Mouse (Mus musculus): Measurements from ENCODE around the gene Esyt2. TPM values are rescaled to one million over a fixed set of nuclear protein-coding genes. Genes with fewer than 3 reads are reported as not detected.

The Esyt2 gene
- 10 to 100 TPM; 64.1 to 65.5 TPM for total RNA-seq (2023)

GRCm38 (mm10) chr12:116280653-116281364 is at the start of gene Esyt2:
Esyt2 (plus strand) TSS chr12:116281196.

GRCm38 (mm10) chr12:116262555-116263341 is 18.2 kb upstream of the Esyt2 start, which contains the start of gene Wdr60:
Wdr60 (minus strand) TSS chr12:116263022.

GRCm38 (mm10) chr12:116275086-116275485 is 5.9 kb upstream of the Esyt2 start, which contains the start of gene Gm11027:
Gm11027 (plus strand) TSS chr12:116275386.

GRCm38 (mm10) chr12:116405045-116405835 is 124.2 kb downstream of the Esyt2 start, which contains the start of gene Ncapg2:
Ncapg2 (plus strand) TSS chr12:116405402.

Other genes starting within 250 kb of the Esyt2 start
- gene Zfp386, start 233.5 kb upstream of the Esyt2 start, total RNA-seq (2023): 10 to 100 TPM; 13.0 to 22.0 TPM
- under 1 TPM; 0.44 to 0.53 TPM for gene Vipr2, start 203.5 kb upstream of the Esyt2 start, total RNA-seq (2023)
- 1 to 10 TPM; 1.7 to 2.3 TPM for gene Wdr60, start 18.2 kb upstream of the Esyt2 start, total RNA-seq (2023)
- gene Gm11027, start 5.8 kb upstream of the Esyt2 start, total RNA-seq (2023): not detected
- gene Ncapg2, start 124.2 kb downstream of the Esyt2 start, total RNA-seq (2023): 10 to 100 TPM; 54.4 to 63.1 TPM
- gene Ptprn2, start 204.5 kb downstream of the Esyt2 start, total RNA-seq (2023): under 1 TPM in 1 of 2 experiments, not detected in 1; 0.13 TPM

Data from neutrophil, adult 83 days (primary cell).